ENCODE assay signal across 11 mouse cellular contexts in genomic region chr13:41583666-41584357, GRCm38 (mm10). TPM values are rescaled to one million over a fixed set of nuclear protein-coding genes. Genes with fewer than 3 reads are reported as not detected.
DNase-seq lines count a peak whose midpoint lies in the region; ATAC-seq and TF ChIP-seq lines count a peak whose summit lies in the region.
"Had no signal": no experiment of that assay in that cellular context is flagged by ENCODE, and none has a peak within 500 bp of the region (broad histone marks: within the 10 kb centered on the region; RNA-seq: fewer than 3 reads in every experiment).

No protein-coding gene starts in this region.

- H3K27ac ChIP-seq in heart, embryonic 12.5 days (ENCODE audit: poor library complexity, severe bottlenecking), result no peak overlapping the region
- H3K27ac ChIP-seq in thymus, adult 2 months (ENCODE audit: control insufficient read depth, insufficient read depth, low read length), result no peak overlapping the region
- no peak overlapping the region for H3K27ac ChIP-seq in neural tube, embryonic 15.5 days (replicated peaks)
- H3K27ac ChIP-seq: embryonic facial prominence, embryonic 15.5 days; kidney, postnatal 0 days; liver, embryonic 13.5 days had no signal

- H3K36me3 ChIP-seq in heart, embryonic 12.5 days, result no peaks in the 10 kb centered on the region
- no peaks in the 10 kb centered on the region for H3K36me3 ChIP-seq in thymus, adult 2 months (ENCODE audit: control insufficient read depth, insufficient read depth, low read length)
- H3K36me3 ChIP-seq in splenic B cell, adult 2 months (ENCODE audit: control insufficient read depth, insufficient read depth, low read length, poor library complexity, severe bottlenecking), result no peaks in the 10 kb centered on the region
- no peaks in the 10 kb centered on the region for H3K36me3 ChIP-seq in neural tube, embryonic 15.5 days
- H3K36me3 ChIP-seq: embryonic facial prominence, embryonic 15.5 days; liver, embryonic 13.5 days had no signal

- TF ChIP-seq POLR2A in thymus, adult 2 months (IDR thresholded peaks at IDR 0.05; ENCODE audit: control insufficient read depth, extremely low read depth, insufficient read depth, low read length, poor library complexity), result no peak

- no peak for TF ChIP-seq CTCF in thymus, adult 2 months (IDR thresholded peaks at IDR 0.05; ENCODE audit: borderline replicate concordance, control insufficient read depth, extremely low read depth, insufficient read depth, low read length, poor library complexity)

- H3K4me2 ChIP-seq in heart, embryonic 12.5 days, result no peak overlapping the region
- H3K4me2 ChIP-seq in neural tube, embryonic 15.5 days, result no peak overlapping the region
- H3K4me2 ChIP-seq: embryonic facial prominence, embryonic 15.5 days; liver, embryonic 13.5 days had no signal

- ATAC-seq in heart, embryonic 12.5 days (ENCODE audit: insufficient number of reproducible peaks, low FRiP score), result no peak
- peak; percentile 72 for ATAC-seq in granulocyte monocyte progenitor cell, adult 5-6 weeks (replicated peaks; ENCODE audit: poor library complexity, severe bottlenecking)
- no peak for ATAC-seq in neural tube, embryonic 15.5 days (ENCODE audit: low FRiP score)

- H3K9ac ChIP-seq in heart, embryonic 12.5 days, result no peak overlapping the region
- H3K9ac ChIP-seq in neural tube, embryonic 15.5 days (replicated peaks), result no peak overlapping the region
- H3K9ac ChIP-seq: embryonic facial prominence, embryonic 15.5 days; liver, embryonic 13.5 days had no signal

- no peaks in the 10 kb centered on the region for H3K27me3 ChIP-seq in heart, embryonic 12.5 days (replicated peaks)
- H3K27me3 ChIP-seq in thymus, adult 2 months (ENCODE audit: control insufficient read depth, insufficient read depth, low read length), result no peaks in the 10 kb centered on the region
- no peaks in the 10 kb centered on the region for H3K27me3 ChIP-seq in splenic B cell, adult 2 months (ENCODE audit: control insufficient read depth, insufficient read depth, low read length, poor library complexity, severe bottlenecking)
- no peaks in the 10 kb centered on the region for H3K27me3 ChIP-seq in neural tube, embryonic 15.5 days (replicated peaks)
- H3K27me3 ChIP-seq: embryonic facial prominence, embryonic 15.5 days; liver, embryonic 13.5 days had no signal

- DNase-seq in heart, adult 9 months (ENCODE audit: low spot score in 2 of 2), result peak; percentile 42 to 48
- no peak for DNase-seq in thymus, adult 2 months
- DNase-seq in thymus, postnatal 36 days, result no peak
- DNase-seq in splenic B cell, adult 2 months (ENCODE audit: low read depth, low spot score), result peak; percentile 51
- no peak for DNase-seq in layer of hippocampus, adult 9-11 months
- DNase-seq: liver, embryonic 13.5 days had no signal

- H3K4me3 ChIP-seq in heart, embryonic 12.5 days, result no peak overlapping the region
- peak overlapping the region; percentile 11; the same call in 1 of the 2 replicates for H3K4me3 ChIP-seq in thymus, adult 2 months (ENCODE audit: control insufficient read depth, insufficient read depth, low read length)
- H3K4me3 ChIP-seq in neural tube, embryonic 15.5 days (replicated peaks), result no peak overlapping the region
- H3K4me3 ChIP-seq: embryonic facial prominence, embryonic 15.5 days; liver, embryonic 13.5 days had no signal

- WGBS in heart, embryonic 12.5 days, result 78% methylated on average over 7 of the region's 7 CpGs
- 31% methylated on average over 7 of the region's 7 CpGs for WGBS in thymus, adult 2 months
- 83% methylated on average over 7 of the region's 7 CpGs for WGBS in neural tube, embryonic 15.5 days

- no peaks in the 10 kb centered on the region; the same call in 1 of the 2 replicates for H3K4me1 ChIP-seq in heart, embryonic 12.5 days (replicated peaks)
- no peaks in the 10 kb centered on the region for H3K4me1 ChIP-seq in thymus, adult 2 months (replicated peaks; ENCODE audit: control insufficient read depth, insufficient read depth, low read length)
- no peaks in the 10 kb centered on the region for H3K4me1 ChIP-seq in neural tube, embryonic 15.5 days
- H3K4me1 ChIP-seq: embryonic facial prominence, embryonic 15.5 days; liver, embryonic 13.5 days had no signal

- H3K9me3 ChIP-seq in heart, embryonic 12.5 days (replicated peaks), result no peaks in the 10 kb centered on the region
- no peaks in the 10 kb centered on the region for H3K9me3 ChIP-seq in neural tube, embryonic 15.5 days (replicated peaks)
- H3K9me3 ChIP-seq: embryonic facial prominence, embryonic 15.5 days; liver, embryonic 13.5 days had no signal

RNA-seq across cellular contexts. Expression of gene Tmem170b, which starts 21.9 kb away (rescaled TPM):
- 17.8 and 18.2 TPM in 2 replicates for polyA plus RNA-seq in heart, embryonic 12.5 days (2016; fragmentation: Nextera tagmentation; extraction: Ambion mirVana)
- 5.4 and 8.0 TPM in 2 replicates for polyA plus RNA-seq in thymus, adult 2 months (2012; rRNA removed)
- total RNA-seq in granulocyte monocyte progenitor cell, adult 5-6 weeks (2014; fragmentation: Nextera tagmentation), result 23.8 and 24.3 TPM in 2 replicates
- total RNA-seq in granulocyte monocyte progenitor cell, adult 5-6 weeks (2017), result 20.8 and 24.3 TPM in 2 replicates
- polyA plus RNA-seq in neural tube, embryonic 15.5 days (2015; fragmentation: Nextera tagmentation; extraction: Ambion mirVana), result 34.1 and 38.0 TPM in 2 replicates

Comparison
In these comparisons a context has a peak if more than half of its experiments do, and no peak if none do; other contexts are left out.
1. DNase-seq: peak in heart, adult 9 months (2 of 2) and splenic B cell, adult 2 months (single experiment); none in thymus, adult 2 months (single experiment), thymus, postnatal 36 days (0 of 2) and layer of hippocampus, adult 9-11 months (single experiment).